Mouse (Mus musculus): ENCODE measurements around the gene Pax8.
A peak's percentile ranks its signal among the peaks of the same experiment; 100 is the strongest.

Pax8 gene

DNA sequence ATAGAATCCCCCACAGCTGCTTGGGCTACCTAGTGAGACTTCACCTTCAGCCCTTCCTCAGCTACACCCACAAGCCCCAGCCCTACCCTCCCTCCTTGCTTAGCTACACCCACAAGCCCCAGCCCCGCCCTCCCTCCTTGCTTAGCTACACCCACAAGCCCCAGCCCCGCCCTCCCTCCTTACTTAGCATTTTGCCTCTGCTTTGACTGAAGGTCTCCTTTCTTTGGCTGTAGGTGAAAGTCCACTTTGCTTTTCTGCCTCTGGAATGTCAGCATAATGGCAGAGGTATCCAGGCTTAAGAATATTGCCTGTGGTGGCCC lies 14.6 kb downstream of the Pax8 start:
- DNase-seq (ENCODE audit: low read depth, low spot score): peak; percentile 14

GRCm38 (mm10) chr2:24460112-24460807 lies 15.1 kb downstream of the Pax8 start:
- DNase-seq (ENCODE audit: low read depth, low spot score): no peak

DNA sequence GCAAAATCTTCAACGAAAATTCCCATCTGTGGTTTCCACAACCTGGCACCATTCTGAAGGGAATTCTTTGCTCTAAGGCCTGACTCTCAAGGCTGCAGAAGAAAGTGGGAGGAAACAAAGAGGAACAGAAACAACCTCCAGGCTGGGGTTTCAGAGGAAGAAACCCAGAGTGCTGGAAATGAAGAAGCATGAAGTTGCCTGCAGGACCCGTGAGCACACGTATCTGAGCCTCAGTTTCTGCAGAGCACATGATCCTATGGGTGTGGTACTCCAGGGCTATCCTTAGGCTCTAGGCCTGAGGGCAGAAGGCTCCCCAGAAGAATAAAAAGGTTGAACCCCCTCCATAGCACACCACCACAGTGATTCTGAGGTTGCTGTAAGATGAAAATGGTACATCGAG lies 18.6 kb downstream of the Pax8 start:
- no peak for DNase-seq (ENCODE audit: low read depth, low spot score)

DNA sequence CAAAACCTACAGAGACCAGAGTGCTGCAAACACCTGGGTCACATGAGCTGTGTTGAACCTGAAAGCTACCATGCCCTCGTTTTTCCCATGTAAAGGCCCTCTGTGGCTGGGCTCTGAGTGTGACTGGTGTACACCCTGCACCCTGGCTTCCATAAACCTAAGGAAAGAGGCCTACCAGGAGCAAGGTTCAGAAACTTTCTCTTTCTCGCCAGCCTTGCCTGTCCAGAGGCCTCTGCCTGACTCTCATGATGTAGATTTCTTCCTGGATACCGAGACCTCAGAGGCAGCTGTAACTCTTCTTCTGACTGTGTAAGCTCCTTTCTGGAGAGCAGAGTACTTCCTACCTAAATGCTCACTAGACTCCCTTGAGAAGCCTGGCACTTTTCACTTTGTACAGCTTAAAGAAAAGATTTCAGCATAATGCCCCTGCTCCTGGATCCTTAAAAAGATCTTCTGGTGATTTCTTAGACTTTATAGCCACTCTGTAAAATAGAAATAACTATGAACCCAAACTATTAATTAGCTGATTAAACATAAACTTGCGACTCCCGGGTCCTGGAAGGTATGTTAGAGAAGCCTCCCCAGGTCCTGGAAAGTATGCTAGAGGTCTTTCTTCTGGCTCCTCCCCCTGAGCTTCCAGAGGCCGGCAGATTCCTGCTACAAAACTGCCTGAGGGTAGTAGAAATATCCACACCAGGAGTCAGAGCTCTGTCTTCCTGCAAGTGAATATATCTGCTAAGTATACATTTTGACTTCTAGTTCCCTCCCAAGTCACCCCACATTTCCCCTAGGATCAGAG lies 20.1 kb downstream of the Pax8 start:
- DNase-seq (ENCODE audit: low read depth, low spot score): no peak

DNA sequence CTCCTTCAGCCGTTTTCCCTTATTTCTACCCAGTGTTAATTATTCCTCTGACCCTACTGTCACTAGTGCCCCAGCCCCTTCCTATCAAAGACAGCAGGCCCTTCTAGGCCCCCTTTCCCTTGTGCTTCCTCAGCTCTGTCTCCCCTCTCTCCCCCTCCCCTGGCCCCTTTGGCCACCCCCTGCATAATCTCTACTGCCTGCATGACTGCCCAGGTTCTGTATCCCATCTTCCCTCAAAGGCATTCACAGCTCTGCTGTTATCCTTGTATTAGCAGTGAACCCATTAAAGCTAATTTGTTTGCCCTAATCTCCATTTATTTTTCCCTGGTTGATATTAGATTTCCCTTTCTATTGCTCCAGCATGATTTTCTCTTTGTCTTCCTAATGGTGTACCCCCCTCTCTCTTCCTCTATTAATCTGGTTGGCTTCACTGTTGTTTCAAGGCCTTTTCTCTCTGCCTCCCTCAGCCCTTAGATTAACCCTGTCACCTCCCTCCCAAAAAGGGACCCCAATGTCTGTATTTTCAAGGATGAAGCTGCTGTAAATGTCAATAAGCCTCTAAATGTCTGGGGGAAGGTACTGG lies 20.9 kb downstream of the Pax8 start:
- no peak for DNase-seq (ENCODE audit: low read depth, low spot score)

- DNase-seq (ENCODE audit: low read depth, low spot score): no peak
Measured at GRCm38 (mm10) chr2:24453206-24453605, 22.2 kb downstream of the Pax8 start.

GRCm38 (mm10) chr2:24449111-24449510 lies 26.3 kb downstream of the Pax8 start:
- no peak for DNase-seq (ENCODE audit: low read depth, low spot score)

DNA sequence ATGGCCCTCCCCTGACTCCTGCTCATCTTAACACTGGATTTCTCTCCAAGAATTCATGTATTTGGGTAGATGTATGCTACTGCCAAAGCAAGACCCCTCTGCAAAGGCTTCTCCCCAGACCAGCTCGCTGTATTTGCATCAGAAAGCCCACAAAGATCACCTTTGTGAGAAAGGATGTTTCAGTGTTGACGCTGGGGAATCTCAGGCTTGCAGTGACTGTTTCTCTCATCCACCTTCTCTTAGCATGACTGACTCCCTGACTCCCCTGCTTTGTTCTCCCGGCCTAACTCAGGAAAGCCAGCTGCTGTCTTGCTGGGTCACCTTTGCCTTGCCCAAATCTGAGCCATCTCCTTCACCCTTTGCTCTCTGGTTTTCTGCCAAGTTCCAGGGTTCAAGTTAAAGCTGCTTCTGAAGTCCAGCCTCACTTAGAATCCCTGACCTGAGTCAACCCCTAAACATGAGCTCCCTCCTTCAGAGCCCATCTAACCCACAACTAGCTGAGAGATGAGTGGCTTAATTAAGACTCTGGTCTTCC lies 32.1 kb downstream of the Pax8 start:
- DNase-seq (ENCODE audit: low read depth, low spot score): no peak

DNA sequence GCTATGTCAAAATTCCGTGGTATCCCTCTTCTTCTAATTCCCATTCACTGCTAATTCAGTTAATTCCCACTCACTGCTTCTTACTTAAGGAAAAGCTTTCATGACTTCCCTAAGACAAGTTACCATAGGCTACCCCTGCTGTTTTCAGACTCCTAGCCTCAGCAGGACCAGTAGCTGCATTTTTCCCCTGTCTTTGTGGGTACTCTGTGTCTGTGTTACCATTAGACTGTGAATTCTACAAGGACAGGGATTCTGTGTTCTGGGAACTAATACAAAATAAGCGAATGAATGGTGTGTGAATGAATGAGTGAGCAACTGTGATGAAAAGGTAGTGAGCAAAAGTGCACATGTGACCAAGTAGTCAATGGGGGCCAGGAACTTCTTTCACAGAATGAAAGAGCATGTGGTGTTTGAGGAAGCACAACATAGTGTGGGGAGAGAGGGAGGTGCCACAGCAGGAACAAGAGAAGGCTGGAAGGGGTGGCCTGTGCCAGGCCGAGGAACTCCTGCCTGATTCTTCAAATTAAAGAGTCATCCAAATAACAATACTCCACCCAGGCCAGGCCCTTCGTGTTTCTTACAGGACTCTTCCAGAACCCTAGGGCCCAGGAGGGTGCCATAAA lies 33.0 kb downstream of the Pax8 start:
- no peak for DNase-seq (ENCODE audit: low read depth, low spot score)

DNA sequence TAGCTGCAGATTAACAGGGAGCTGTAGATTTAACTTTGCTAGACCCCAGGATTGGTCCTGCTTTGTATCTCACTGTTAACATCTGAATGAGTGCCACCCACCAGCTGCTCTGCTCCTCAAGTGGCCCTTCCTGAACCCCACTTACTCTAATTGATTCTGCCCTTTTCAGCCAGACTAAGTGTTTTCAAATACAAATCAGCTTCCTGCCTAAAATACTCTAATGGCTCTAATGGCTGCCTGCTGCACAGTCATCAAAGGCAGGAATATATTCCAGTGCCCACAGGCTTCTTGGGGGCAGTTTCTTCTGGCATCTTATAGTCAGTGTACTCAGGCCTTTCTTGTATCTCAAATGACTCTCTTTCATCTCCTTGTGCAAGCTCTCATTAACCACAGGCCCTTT lies 33.5 kb downstream of the Pax8 start:
- DNase-seq (ENCODE audit: low read depth, low spot score): no peak

GRCm38 (mm10) chr2:24440056-24440455 lies 35.3 kb downstream of the Pax8 start:
- no peak for DNase-seq (ENCODE audit: low read depth, low spot score)

- DNase-seq (ENCODE audit: low read depth, low spot score): no peak
Measured at GRCm38 (mm10) chr2:24435699-24436098, 39.7 kb downstream of the Pax8 start.

DNA sequence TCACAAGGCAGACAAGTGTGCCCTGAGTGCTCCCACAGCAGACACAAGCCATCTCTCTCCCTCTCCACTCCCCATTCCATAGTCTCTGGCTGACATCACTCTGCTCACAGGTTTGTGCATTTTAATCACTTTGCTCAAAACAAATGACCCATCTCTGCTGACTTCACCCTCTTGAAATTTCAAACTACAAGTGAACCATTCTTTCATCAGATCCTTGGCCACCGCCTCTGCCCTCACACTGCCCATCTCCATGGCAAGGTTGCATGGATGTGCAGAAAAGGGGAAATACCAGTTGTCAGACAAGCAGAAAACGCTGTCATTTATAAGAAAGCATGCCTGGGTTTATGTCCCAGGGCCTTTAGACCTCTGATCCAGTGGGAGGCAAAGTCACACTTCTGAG lies 40.7 kb downstream of the Pax8 start:
- DNase-seq (ENCODE audit: low read depth, low spot score): no peak

DNA sequence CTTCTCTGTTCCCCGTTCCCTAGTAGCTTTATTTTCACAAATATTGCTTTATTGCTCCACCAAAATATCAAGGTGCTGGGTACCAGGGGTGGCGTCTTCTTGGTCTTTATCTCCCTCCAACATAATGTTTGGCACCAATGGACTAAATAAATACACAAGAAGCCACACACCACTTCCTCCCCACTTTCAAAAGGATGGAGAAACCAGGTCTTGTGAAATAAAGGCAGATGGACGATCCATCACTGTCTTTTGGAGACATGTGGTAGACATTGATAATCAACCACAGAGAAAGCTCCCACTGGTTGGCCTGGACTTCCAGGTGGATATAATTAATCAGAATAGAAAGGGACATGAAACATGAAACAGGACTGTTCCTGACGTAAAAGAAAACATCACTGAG lies 45.6 kb downstream of the Pax8 start:
- no peak for DNase-seq (ENCODE audit: low read depth, low spot score)

GRCm38 (mm10) chr2:24427866-24428675 lies 47.3 kb downstream of the Pax8 start:
- DNase-seq (ENCODE audit: low read depth, low spot score): no peak

- DNase-seq (ENCODE audit: low read depth, low spot score): no peak
Measured at GRCm38 (mm10) chr2:24425630-24426029, 49.8 kb downstream of the Pax8 start.

DNA sequence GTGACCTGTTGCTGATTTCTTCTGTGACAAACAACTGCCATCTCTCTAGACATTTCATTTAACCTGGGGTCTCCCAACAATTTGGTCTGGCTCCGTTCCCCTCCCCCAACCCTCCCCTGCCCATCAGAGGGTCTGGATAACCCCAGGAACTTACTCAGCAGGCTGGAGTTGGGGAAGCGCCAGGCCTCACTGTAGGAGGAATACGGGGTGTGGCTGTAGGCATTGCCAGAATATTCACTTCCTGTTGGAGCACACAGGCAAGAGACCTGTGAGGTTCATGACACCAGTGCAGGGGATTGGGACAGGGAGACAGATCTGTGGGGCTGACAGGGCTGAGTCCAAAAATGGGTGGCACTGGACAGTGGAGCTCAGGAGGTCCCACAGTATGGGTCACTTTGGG lies 52.6 kb downstream of the Pax8 start:
- no peak for DNase-seq (ENCODE audit: low read depth, low spot score)

- no peak for DNase-seq (ENCODE audit: low read depth, low spot score)
Measured at GRCm38 (mm10) chr2:24421211-24421863, 54.1 kb downstream of the Pax8 start.

DNA sequence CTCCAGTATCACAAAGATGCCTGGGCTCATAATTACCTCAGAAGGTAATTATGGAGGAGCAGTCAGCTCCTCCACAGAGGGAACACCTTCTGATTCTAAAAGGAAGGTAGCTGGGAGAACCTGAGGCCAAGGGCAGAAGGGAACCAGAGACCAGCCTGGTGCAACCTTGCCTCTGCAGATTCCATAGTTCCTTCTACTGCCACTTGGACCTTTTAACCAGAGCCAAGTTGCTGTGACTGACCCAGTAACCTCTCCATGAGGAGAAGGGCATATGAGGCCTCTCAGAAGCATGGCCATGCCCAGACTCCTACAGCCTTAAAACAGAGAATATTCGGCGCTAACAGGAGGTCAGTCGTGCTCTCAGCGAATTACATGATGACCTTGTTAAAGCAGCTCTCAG lies 57.8 kb downstream of the Pax8 start:
- no peak for DNase-seq (ENCODE audit: low read depth, low spot score)

GRCm38 (mm10) chr2:24417106-24417505 lies 58.3 kb downstream of the Pax8 start:
- DNase-seq (ENCODE audit: low read depth, low spot score): no peak

DNA sequence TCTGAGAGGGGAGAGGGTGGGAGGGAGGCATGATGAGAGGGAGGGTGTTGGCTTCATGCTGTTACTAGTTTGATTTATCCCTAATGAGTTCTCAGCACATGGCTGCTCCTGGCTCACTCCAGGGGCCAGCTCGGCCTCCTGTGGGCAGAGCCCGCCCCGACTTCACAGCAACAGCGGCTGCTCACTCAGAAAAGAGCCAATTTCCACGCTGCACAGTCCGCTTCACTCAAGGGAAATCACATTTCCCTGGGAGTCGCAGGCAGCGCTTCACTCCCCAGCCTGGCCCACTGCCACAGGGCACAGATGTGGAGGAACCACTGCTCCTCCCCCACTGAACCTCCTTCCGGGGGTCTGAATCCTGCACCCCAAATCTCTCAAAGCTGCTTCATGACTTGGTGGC lies 58.7 kb downstream of the Pax8 start:
- no peak for DNase-seq (ENCODE audit: low read depth, low spot score)

Measured in CD4-positive, CD25-positive, alpha-beta regulatory T cell, adult 2 months (primary cell).